Mouse (Mus musculus) stomach, embryonic 14.5 days (tissue): ENCODE data around the gene Wasf2. TPM values are rescaled to one million over a fixed set of nuclear protein-coding genes. Genes with fewer than 3 reads are reported as not detected.
A peak's percentile ranks its signal among the peaks of the same experiment; 100 is the strongest.

Experiments used
- ATAC-seq: fragments of 200-750 bp; cut with Nextera tagmentation; 2 replicates; pipeline ENCODE4 v1.8.0; 2017; ENCODE audit warnings: low read depth, moderate TSS enrichment; ENCODE audit not compliant: insufficient number of reproducible peaks, insufficient read depth, low FRiP score
- H3K27ac ChIP-seq: fragments of 300-500 bp; sonication (generic); 2 replicates; pipeline ENCODE4 v1.5.1; 2014; ENCODE audit warnings: mild to moderate bottlenecking, low read length, moderate library complexity, mixed read lengths
- H3K27me3 ChIP-seq: fragments of 300-500 bp; sonication (generic); 2 replicates; pipeline ENCODE4 v1.6.1; 2014; ENCODE audit warnings: low read length, control low read depth, mixed read lengths; ENCODE audit not compliant: control insufficient read depth, insufficient read depth
- H3K36me3 ChIP-seq: fragments of 300-500 bp; sonication (generic); 2 replicates; pipeline ENCODE4 v1.6.1; 2014; ENCODE audit warnings: mild to moderate bottlenecking, control low read depth, low read length, moderate library complexity, mixed read lengths; ENCODE audit not compliant: control insufficient read depth, insufficient read depth
- H3K4me1 ChIP-seq: fragments of 300-500 bp; sonication (generic); 2 replicates; pipeline ENCODE4 v1.6.1; 2014; ENCODE audit warnings: low read length, control low read depth, mixed read lengths; ENCODE audit not compliant: control insufficient read depth, insufficient read depth
- H3K4me2 ChIP-seq: fragments of 300-500 bp; sonication (generic); replicated peaks from 2 replicates; pipeline ENCODE4 v1.6.1; 2014; ENCODE audit warnings: low read depth, low read length, control low read depth
- H3K4me3 ChIP-seq: fragments of 300-500 bp; sonication (generic); 2 replicates; pipeline ENCODE4 v1.5.1; 2014; ENCODE audit warnings: low read depth, low read length, control low read depth
- H3K9ac ChIP-seq: fragments of 300-500 bp; sonication (generic); replicated peaks from 2 replicates; pipeline ENCODE4 v1.6.1; 2014; ENCODE audit warnings: low read depth, mild to moderate bottlenecking, control low read depth, low read length, moderate library complexity, mixed read lengths
- H3K9me3 ChIP-seq: fragments of 300-500 bp; sonication (generic); 2 replicates; pipeline ENCODE4 v1.6.1; 2016; ENCODE audit warnings: low read depth, low read length, control low read depth; ENCODE audit not compliant: control insufficient read depth
- WGBS: fragments of 180-500 bp; shearing (Covaris S2); extraction: QIAGEN DNeasy Blood & Tissue Kit; methylation state at CpG from one replicate; pipeline ENCODE4 v1.1.7; 2014; 5-methylcytosine and 5-hydroxymethylcytosine counted together
- polyA plus RNA-seq: library from polyadenylated mRNA; unstranded; fragments of >200 nt; fragmentation: Nextera tagmentation; extraction: Ambion mirVana; gene quantifications from 2 replicates; pipeline ENCODE4 v1.2.1, GENCODE M21; 2014

The Wasf2 gene
- polyA plus RNA-seq, 1 experiment from 2014 or later = 120 TPM

DNA sequence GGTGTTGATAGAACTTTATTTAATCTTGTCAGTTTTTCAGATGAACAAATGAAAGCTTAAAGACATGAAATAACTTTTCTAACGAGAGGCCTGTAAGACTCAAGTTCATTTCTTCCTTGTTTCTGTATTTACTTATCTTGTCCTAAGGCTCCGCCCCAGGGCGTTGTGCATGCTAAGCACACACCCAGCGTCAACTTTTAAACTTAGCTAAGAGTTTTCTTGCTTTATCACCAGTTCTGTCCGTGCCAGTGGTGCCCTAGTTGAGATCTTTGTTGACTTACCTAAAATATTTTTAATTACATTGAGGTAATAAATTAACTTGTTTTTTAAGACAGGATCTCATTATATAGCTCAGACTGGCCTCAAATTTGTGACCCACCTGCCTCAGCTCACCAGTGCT, 48.0 kb downstream of the Wasf2 start:
- H3K36me3 ChIP-seq = peaks cover 33% of the 10 kb centered on the region; the same call in 1 of the 2 replicates

DNA sequence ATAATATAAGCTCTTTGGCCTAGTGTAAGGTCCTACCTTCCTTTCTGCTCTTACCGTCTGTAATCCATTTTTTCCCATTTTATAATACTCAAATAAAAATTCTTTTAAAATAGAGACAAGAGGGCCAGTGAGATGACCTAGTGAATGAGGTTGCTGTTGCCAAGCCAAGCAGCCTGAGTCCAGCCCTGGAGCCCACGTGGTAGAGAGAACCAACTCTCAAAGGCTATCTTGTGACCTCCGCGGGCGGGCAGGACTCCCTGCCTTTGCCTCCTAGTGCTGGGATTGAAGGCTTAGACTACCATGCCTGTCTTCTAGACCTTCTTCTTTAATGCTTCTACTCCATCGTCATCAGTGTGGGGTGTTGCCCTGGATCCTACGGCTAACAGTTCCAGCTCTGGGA, 49.0 kb downstream of the Wasf2 start:
- no peak overlapping the region for H3K9ac ChIP-seq
- H3K27ac ChIP-seq = no peak overlapping the region
- H3K4me1 ChIP-seq = peaks cover 33% of the 10 kb centered on the region
- no peaks in the 10 kb centered on the region for H3K9me3 ChIP-seq
- no peak overlapping the region for H3K4me3 ChIP-seq
- ATAC-seq = no peak
- 96% methylated on average over 7 of the region's 7 CpGs for WGBS
- no peak overlapping the region for H3K4me2 ChIP-seq
- no peaks in the 10 kb centered on the region for H3K27me3 ChIP-seq
- H3K36me3 ChIP-seq = peaks cover 33% of the 10 kb centered on the region; the same call in 1 of the 2 replicates

More for the DNA sequence above, 48.0 kb downstream of the Wasf2 start:
- Histone ChIP-seq H3K4me2 (no peak overlapping the region), H3K9ac (no peak overlapping the region), H3K4me3 (no peak overlapping the region), H3K4me1 (peaks cover 27% of the 10 kb centered on the region), H3K27ac (no peak overlapping the region), H3K9me3 (no peaks in the 10 kb centered on the region), H3K27me3 (no peaks in the 10 kb centered on the region)
- ATAC-seq = no peak
- WGBS = 78% methylated on average over 5 of the region's 5 CpGs

DNA sequence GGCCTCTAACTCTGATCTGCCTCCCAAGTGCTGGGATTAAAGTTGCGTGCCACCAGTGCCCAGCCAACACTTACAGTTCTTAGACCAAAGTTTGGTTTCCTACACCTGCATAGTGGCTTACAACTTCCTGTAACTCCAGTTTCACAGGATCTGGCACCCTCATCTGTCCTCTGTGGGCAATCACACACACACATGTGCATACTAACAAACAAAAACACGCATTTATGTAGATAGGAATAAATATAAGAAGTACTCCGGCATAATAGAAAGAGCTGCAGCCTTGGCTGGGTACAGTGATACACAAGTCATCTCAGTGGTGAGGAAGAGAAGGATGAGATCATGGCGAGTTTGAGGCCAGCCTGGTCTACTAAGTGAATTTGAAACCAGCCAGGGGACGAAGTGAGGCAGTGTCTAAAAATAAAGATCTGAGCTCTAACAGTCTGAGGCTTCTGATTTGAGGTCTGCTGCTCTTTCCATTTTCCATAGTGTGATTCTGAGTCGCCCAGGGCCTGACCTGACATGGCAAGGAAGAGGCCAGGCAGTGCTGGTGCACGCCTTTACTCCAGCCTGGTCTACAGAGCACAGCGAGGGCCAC, 52.2 kb downstream of the Wasf2 start:
- H3K4me2 ChIP-seq = no peak overlapping the region
- H3K36me3 ChIP-seq = peaks cover 35% of the 10 kb centered on the region
- H3K4me1 ChIP-seq = peaks cover 24% of the 10 kb centered on the region
- no peaks in the 10 kb centered on the region for H3K27me3 ChIP-seq
- 87% methylated on average over 8 of the region's 8 CpGs for WGBS
- H3K9me3 ChIP-seq = no peaks in the 10 kb centered on the region
- 0 out of 2 replicates have a peak overlapping the region, but pooled peaks have one; percentile 28 for H3K27ac ChIP-seq
- H3K4me3 ChIP-seq = no peak overlapping the region
- no peak for ATAC-seq
- H3K9ac ChIP-seq = no peak overlapping the region

DNA sequence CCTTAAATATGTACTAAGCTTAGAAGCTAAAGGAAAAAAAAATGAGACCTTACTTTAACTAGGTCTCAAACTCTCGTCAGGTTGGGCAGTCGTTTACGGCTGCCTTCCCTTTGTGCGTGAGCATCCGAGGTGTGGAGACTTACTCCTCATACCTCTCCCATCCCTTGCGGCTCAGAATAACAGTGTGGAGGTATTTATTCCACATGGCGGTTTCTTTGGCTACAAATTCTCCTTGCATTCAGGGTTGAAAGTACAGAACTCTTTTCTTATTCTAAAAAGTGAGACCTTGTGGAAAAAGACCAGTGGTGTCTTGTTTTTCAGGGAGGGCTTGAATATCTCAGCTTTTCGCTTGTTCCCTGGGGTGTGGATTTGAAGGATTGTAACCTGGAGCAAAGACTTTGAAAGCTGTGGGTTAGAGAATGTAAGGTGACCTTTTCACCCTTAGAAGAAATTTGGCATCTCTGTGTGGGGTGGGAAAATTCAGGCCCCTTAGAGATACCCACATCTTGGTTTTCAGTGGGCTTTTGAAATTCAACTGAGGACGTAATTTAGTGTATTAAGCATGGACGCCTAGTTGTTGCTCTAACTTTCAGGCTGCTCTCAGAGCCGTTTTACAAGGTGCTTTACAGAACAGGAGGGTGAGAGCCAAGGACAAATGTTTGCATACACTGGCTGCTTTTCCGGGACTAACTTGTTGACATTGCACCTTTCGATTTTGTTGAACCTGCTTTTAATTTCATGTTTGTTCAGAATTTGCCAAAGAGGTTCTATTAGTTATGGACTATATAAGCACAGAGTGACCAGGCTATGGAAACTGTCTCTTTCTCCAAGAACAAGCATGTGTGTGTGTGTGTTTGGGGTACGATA, 54.0 kb downstream of the Wasf2 start:
- Histone ChIP-seq H3K27ac (peak overlapping the region; percentile 91), H3K9ac (no peak overlapping the region), H3K4me1 (peaks cover 24% of the 10 kb centered on the region), H3K4me3 (no peak overlapping the region), H3K9me3 (no peaks in the 10 kb centered on the region), H3K27me3 (no peaks in the 10 kb centered on the region), H3K4me2 (no peak overlapping the region), H3K36me3 (peaks cover 31% of the 10 kb centered on the region)
- no peak for ATAC-seq
- WGBS = 41% methylated on average over 14 of the region's 14 CpGs

DNA sequence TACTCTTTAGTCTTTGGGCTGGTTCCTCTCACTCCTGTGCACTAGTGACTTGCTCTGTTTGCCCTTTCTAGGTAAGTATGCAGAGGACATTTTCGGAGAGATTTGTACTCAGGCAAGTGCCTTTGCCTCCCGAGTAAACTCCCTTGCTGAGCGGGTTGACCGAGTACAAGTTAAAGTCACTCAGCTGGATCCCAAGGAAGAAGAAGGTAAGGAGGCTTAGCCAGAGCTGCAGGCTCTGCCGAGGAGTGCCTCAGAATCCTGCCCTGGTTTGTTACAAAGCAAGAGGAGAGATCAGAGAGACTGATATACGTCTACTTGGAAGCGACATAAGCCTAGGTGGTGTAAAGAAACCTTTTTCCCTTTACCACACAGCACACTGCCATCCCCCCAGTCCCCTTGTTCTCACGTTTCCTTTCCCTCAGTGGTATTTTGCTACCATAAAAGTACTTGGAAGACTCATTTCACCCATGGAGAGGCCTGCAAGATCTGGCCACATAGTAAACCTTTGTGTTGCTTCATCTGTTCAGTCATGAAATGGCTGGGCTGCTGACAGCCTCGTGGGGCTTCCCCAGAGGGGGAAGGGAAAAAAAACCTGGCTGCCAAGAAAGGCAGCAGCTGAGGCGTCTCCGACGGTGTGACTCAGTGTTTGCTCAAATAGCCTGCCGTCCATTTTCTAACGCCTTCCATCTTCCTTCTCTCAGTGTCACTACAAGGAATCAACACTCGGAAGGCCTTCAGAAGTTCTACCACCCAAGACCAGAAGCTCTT, 54.8 kb downstream of the Wasf2 start:
- H3K36me3 ChIP-seq = peaks cover 36% of the 10 kb centered on the region
- peaks cover 24% of the 10 kb centered on the region for H3K4me1 ChIP-seq
- H3K27me3 ChIP-seq = no peaks in the 10 kb centered on the region
- H3K4me2 ChIP-seq = no peak overlapping the region
- peak; percentile 76 for ATAC-seq
- H3K4me3 ChIP-seq = no peak overlapping the region
- H3K9ac ChIP-seq = no peak overlapping the region
- WGBS = 21% methylated on average over 15 of the region's 15 CpGs
- H3K9me3 ChIP-seq = no peaks in the 10 kb centered on the region
- H3K27ac ChIP-seq = peak overlapping the region; percentile 91

GRCm38 (mm10) chr4:133185893-133186292, 55.6 kb downstream of the Wasf2 start:
- Histone ChIP-seq H3K27me3 (no peaks in the 10 kb centered on the region), H3K9ac (no peak overlapping the region), H3K4me2 (0 out of 2 replicates have a peak overlapping the region, but pooled peaks have one; percentile 0), H3K36me3 (peaks cover 44% of the 10 kb centered on the region), H3K4me1 (peaks cover 24% of the 10 kb centered on the region), H3K9me3 (no peaks in the 10 kb centered on the region), H3K4me3 (no peak overlapping the region), H3K27ac (peak overlapping the region; percentile 91)
- 49% methylated on average over 8 of the region's 8 CpGs for WGBS
- ATAC-seq = no peak

- H3K9ac ChIP-seq = no peak overlapping the region
- ATAC-seq = no peak
- H3K36me3 ChIP-seq = peaks cover 53% of the 10 kb centered on the region
- H3K4me3 ChIP-seq = no peak overlapping the region
- H3K9me3 ChIP-seq = no peaks in the 10 kb centered on the region
- H3K4me2 ChIP-seq = no peak overlapping the region
- H3K27me3 ChIP-seq = no peaks in the 10 kb centered on the region
- peaks cover 24% of the 10 kb centered on the region for H3K4me1 ChIP-seq
- no peak overlapping the region for H3K27ac ChIP-seq
- WGBS = 90% methylated on average over 5 of the region's 5 CpGs
These were observed 56.6 kb downstream of the Wasf2 start for GRCm38 (mm10) chr4:133186856-133187255.

DNA sequence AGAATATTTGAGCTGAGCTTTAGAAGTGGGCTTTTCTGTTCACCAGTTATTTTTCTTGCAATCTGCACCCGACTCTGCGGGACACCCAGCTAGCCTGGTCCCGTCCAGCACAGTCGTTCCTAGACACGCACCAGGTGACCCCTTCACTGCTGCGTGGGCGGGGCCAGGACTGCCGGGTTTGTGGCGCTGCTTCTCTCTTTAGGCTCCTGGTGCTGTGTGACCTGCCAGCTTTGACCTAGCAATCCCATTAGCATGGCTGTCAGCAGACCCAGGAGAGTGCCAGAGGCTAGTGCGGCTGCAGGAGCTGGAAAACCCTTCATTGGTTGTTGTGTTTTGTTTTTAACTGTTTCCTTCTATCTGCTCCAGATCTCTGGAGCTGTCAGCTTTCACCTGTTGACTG, 59.1 kb downstream of the Wasf2 start:
- Histone ChIP-seq H3K27me3 (no peaks in the 10 kb centered on the region), H3K4me2 (no peak overlapping the region), H3K4me3 (no peak overlapping the region), H3K4me1 (peaks cover 11% of the 10 kb centered on the region), H3K36me3 (peaks cover 74% of the 10 kb centered on the region), H3K27ac (no peak overlapping the region), H3K9ac (no peak overlapping the region), H3K9me3 (no peaks in the 10 kb centered on the region)
- ATAC-seq = no peak
- WGBS = 69% methylated on average over 10 of the region's 10 CpGs
